Mouse (Mus musculus): ENCODE results near the gene Gtf2h5. TPM values are rescaled to one million over a fixed set of nuclear protein-coding genes. Genes with fewer than 3 reads are reported as not detected.

The Gtf2h5 gene
- total and polyA plus RNA-seq, 2 experiments from 2014 or later, result 44.1 to 241 TPM

- TF ChIP-seq CTCF (IDR thresholded peaks at IDR 0.05; ENCODE audit: low read depth), result no peak
- Histone ChIP-seq H3K4me2 (ENCODE audit: low read depth, low read length) (no peak overlapping the region), H3K9me3 (ENCODE audit: low read length) (no peaks in the 10 kb centered on the region), H3K36me3 (ENCODE audit: insufficient read depth, low read length) (peaks cover 40% of the 10 kb centered on the region), H3K9ac (replicated peaks; ENCODE audit: low read length) (no peak overlapping the region), H3K4me1 (ENCODE audit: insufficient read depth, low read length) (no peaks in the 10 kb centered on the region), H3K27me3 (ENCODE audit: insufficient read depth, low read length) (no peaks in the 10 kb centered on the region), H3K27ac (no peak overlapping the region), H3K4me3 (ENCODE audit: low read length) (no peak overlapping the region)
- ATAC-seq, result no peak
- WGBS, result 88% methylated on average over 8 of the region's 8 CpGs
- no peak for DNase-seq (ENCODE audit: low spot score)
Measured at GRCm38 (mm10) chr17:6062793-6063192, 16.8 kb upstream of the Gtf2h5 start.

- no peaks in the 10 kb centered on the region for H3K9me3 ChIP-seq (ENCODE audit: low read length)
- DNase-seq (ENCODE audit: low spot score), result no peak
- H3K36me3 ChIP-seq (ENCODE audit: insufficient read depth, low read length), result peaks cover 40% of the 10 kb centered on the region
- WGBS, result 96% methylated on average over 5 of the region's 5 CpGs
- H3K4me1 ChIP-seq (ENCODE audit: insufficient read depth, low read length), result no peaks in the 10 kb centered on the region
- no peak overlapping the region for H3K27ac ChIP-seq
- ATAC-seq, result no peak
- no peak overlapping the region for H3K9ac ChIP-seq (replicated peaks; ENCODE audit: low read length)
- TF ChIP-seq CTCF (IDR thresholded peaks at IDR 0.05; ENCODE audit: low read depth), result no peak
- no peak overlapping the region for H3K4me3 ChIP-seq (ENCODE audit: low read length)
- no peak overlapping the region for H3K4me2 ChIP-seq (ENCODE audit: low read depth, low read length)
- no peaks in the 10 kb centered on the region for H3K27me3 ChIP-seq (ENCODE audit: insufficient read depth, low read length)
Measured at GRCm38 (mm10) chr17:6063532-6063931, 16.1 kb upstream of the Gtf2h5 start.

- Histone ChIP-seq H3K4me3 (ENCODE audit: low read length) (no peak overlapping the region), H3K4me2 (ENCODE audit: low read depth, low read length) (no peak overlapping the region), H3K27ac (no peak overlapping the region), H3K27me3 (ENCODE audit: insufficient read depth, low read length) (no peaks in the 10 kb centered on the region), H3K9me3 (ENCODE audit: low read length) (no peaks in the 10 kb centered on the region), H3K9ac (replicated peaks; ENCODE audit: low read length) (no peak overlapping the region), H3K4me1 (ENCODE audit: insufficient read depth, low read length) (no peaks in the 10 kb centered on the region), H3K36me3 (ENCODE audit: insufficient read depth, low read length) (peaks cover 46% of the 10 kb centered on the region)
- no peak for DNase-seq (ENCODE audit: low spot score)
- no peak for TF ChIP-seq CTCF (IDR thresholded peaks at IDR 0.05; ENCODE audit: low read depth)
- no peak for ATAC-seq
- 91% methylated on average over 2 of the region's 2 CpGs for WGBS
Measured at GRCm38 (mm10) chr17:6066021-6066420, 13.6 kb upstream of the Gtf2h5 start.

- Histone ChIP-seq H3K27ac (no peak overlapping the region), H3K4me2 (ENCODE audit: low read depth, low read length) (no peak overlapping the region), H3K4me1 (ENCODE audit: insufficient read depth, low read length) (no peaks in the 10 kb centered on the region), H3K36me3 (ENCODE audit: insufficient read depth, low read length) (peaks cover 46% of the 10 kb centered on the region), H3K4me3 (ENCODE audit: low read length) (no peak overlapping the region), H3K27me3 (ENCODE audit: insufficient read depth, low read length) (no peaks in the 10 kb centered on the region), H3K9me3 (ENCODE audit: low read length) (no peaks in the 10 kb centered on the region), H3K9ac (replicated peaks; ENCODE audit: low read length) (no peak overlapping the region)
- WGBS, result 96% methylated on average over 7 of the region's 7 CpGs
- no peak for TF ChIP-seq CTCF (IDR thresholded peaks at IDR 0.05; ENCODE audit: low read depth)
- DNase-seq (ENCODE audit: low spot score) (no peak), ATAC-seq (no peak)
Measured at GRCm38 (mm10) chr17:6067613-6068012, 12.0 kb upstream of the Gtf2h5 start.

- Histone ChIP-seq H3K9me3 (ENCODE audit: low read length) (no peaks in the 10 kb centered on the region), H3K9ac (replicated peaks; ENCODE audit: low read length) (no peak overlapping the region), H3K27ac (no peak overlapping the region), H3K36me3 (ENCODE audit: insufficient read depth, low read length) (peaks cover 40% of the 10 kb centered on the region), H3K4me3 (ENCODE audit: low read length) (no peak overlapping the region), H3K4me2 (ENCODE audit: low read depth, low read length) (no peak overlapping the region), H3K27me3 (ENCODE audit: insufficient read depth, low read length) (no peaks in the 10 kb centered on the region), H3K4me1 (ENCODE audit: insufficient read depth, low read length) (no peaks in the 10 kb centered on the region)
- ATAC-seq, result no peak
- no peak for DNase-seq (ENCODE audit: low spot score)
- WGBS, result 96% methylated on average over 6 of the region's 6 CpGs
- no peak for TF ChIP-seq CTCF (IDR thresholded peaks at IDR 0.05; ENCODE audit: low read depth)
Measured at GRCm38 (mm10) chr17:6069866-6070265, 9.7 kb upstream of the Gtf2h5 start.

- H3K4me2 ChIP-seq (ENCODE audit: low read depth, low read length), result no peak overlapping the region
- no peaks in the 10 kb centered on the region for H3K27me3 ChIP-seq (ENCODE audit: insufficient read depth, low read length)
- DNase-seq (ENCODE audit: low spot score) (no peak), ATAC-seq (no peak)
- no peak overlapping the region for H3K27ac ChIP-seq
- peaks cover under 1% of the 10 kb centered on the region; the same call in 1 of the 2 replicates for H3K4me1 ChIP-seq (ENCODE audit: insufficient read depth, low read length)
- TF ChIP-seq CTCF (IDR thresholded peaks at IDR 0.05; ENCODE audit: low read depth), result no peak
- H3K4me3 ChIP-seq (ENCODE audit: low read length), result no peak overlapping the region
- peaks cover 19% of the 10 kb centered on the region for H3K36me3 ChIP-seq (ENCODE audit: insufficient read depth, low read length)
- H3K9me3 ChIP-seq (ENCODE audit: low read length), result no peaks in the 10 kb centered on the region
- WGBS, result 92% methylated on average over 7 of the region's 7 CpGs
- no peak overlapping the region for H3K9ac ChIP-seq (replicated peaks; ENCODE audit: low read length)
Measured at GRCm38 (mm10) chr17:6073405-6073804, 6.2 kb upstream of the Gtf2h5 start.

GRCm38 (mm10) chr17:6083323-6083890 is 3.8 kb downstream of the Gtf2h5 start:
- TF ChIP-seq CTCF (IDR thresholded peaks at IDR 0.05; ENCODE audit: low read depth), result no peak
- Histone ChIP-seq H3K9ac (replicated peaks; ENCODE audit: low read length) (no peak overlapping the region), H3K4me1 (ENCODE audit: insufficient read depth, low read length) (peaks cover 11% of the 10 kb centered on the region; the same call in 1 of the 2 replicates), H3K9me3 (ENCODE audit: low read length) (no peaks in the 10 kb centered on the region), H3K27me3 (ENCODE audit: insufficient read depth, low read length) (no peaks in the 10 kb centered on the region), H3K4me2 (ENCODE audit: low read depth, low read length) (no peak overlapping the region), H3K4me3 (ENCODE audit: low read length) (no peak overlapping the region), H3K27ac (no peak overlapping the region), H3K36me3 (ENCODE audit: insufficient read depth, low read length) (peaks cover 13% of the 10 kb centered on the region)
- 89% methylated on average over 5 of the region's 5 CpGs for WGBS
- DNase-seq (ENCODE audit: low spot score), result no peak
- ATAC-seq, result no peak
